Mouse (Mus musculus) forebrain, embryonic 14.5 days (tissue): Measurements from ENCODE around the gene Azgp1. TPM values are rescaled to one million over a fixed set of nuclear protein-coding genes. Genes with fewer than 3 reads are reported as not detected.
"Not testable (repeated sequence)": the region's sequence is repeated elsewhere in the genome, so short reads cannot be mapped to it uniquely, and the experiment has no call there.

Experiments used
- ATAC-seq: fragments of 200-750 bp; cut with Nextera tagmentation; 2 replicates; pipeline ENCODE4 v1.8.0; 2017; ENCODE audit warnings: mild to moderate bottlenecking, moderate library complexity
- DNase-seq: peaks from one replicate; pipeline ENCODE4 v3.0.0-alpha.2; 2015; ENCODE audit warnings: low spot score
- H3K27ac ChIP-seq: fragments of 300-500 bp; sonication (generic); 2 replicates; pipeline ENCODE4 v1.5.1; 2014; ENCODE audit warnings: low read depth, mild to moderate bottlenecking, control low read depth, low read length, moderate library complexity
- H3K27me3 ChIP-seq: fragments of 300-500 bp; sonication (generic); replicated peaks from 2 replicates; pipeline ENCODE4 v1.6.1; 2014; ENCODE audit warnings: low read length, control low read depth, mixed read lengths; ENCODE audit not compliant: control insufficient read depth, insufficient read depth
- H3K36me3 ChIP-seq: fragments of 300-500 bp; sonication (generic); 2 replicates; pipeline ENCODE4 v1.6.1; 2014; ENCODE audit warnings: low read length, control low read depth; ENCODE audit not compliant: control insufficient read depth, insufficient read depth
- H3K4me1 ChIP-seq: fragments of 300-500 bp; sonication (generic); 2 replicates; pipeline ENCODE4 v1.6.1; 2014; ENCODE audit warnings: antibody characterized with exemption, low read length, control low read depth; ENCODE audit not compliant: control insufficient read depth, insufficient read depth
- H3K4me2 ChIP-seq: fragments of 300-500 bp; sonication (generic); 2 replicates; pipeline ENCODE4 v1.6.1; 2014; ENCODE audit warnings: mild to moderate bottlenecking, control low read depth, low read length
- H3K4me3 ChIP-seq: fragments of 300-500 bp; sonication (generic); 2 replicates; pipeline ENCODE4 v1.5.1; 2014; ENCODE audit warnings: low read depth, low read length, control low read depth
- H3K9ac ChIP-seq: fragments of 300-500 bp; sonication (generic); 2 replicates; pipeline ENCODE4 v1.6.1; 2014; ENCODE audit warnings: mild to moderate bottlenecking, low read length, control low read depth, moderate library complexity
- H3K9me3 ChIP-seq: fragments of 300-500 bp; sonication (generic); replicated peaks from 2 replicates; pipeline ENCODE4 v1.6.1; 2016; ENCODE audit warnings: low read length, control low read depth, mixed read lengths; ENCODE audit not compliant: control insufficient read depth
- WGBS: fragments of 180-500 bp; shearing (Covaris S2); extraction: QIAGEN DNeasy Blood & Tissue Kit; methylation state at CpG from one replicate; pipeline ENCODE4 v1.1.7; 2014; 5-methylcytosine and 5-hydroxymethylcytosine counted together
- polyA plus RNA-seq: library from polyadenylated mRNA; unstranded; fragments of >200 nt; fragmentation: Nextera tagmentation; extraction: Ambion mirVana; gene quantifications from 2 replicates; pipeline ENCODE4 v1.2.1, GENCODE M21; 2014

The Azgp1 gene
- not detected in 2 replicates for polyA plus RNA-seq

DNA sequence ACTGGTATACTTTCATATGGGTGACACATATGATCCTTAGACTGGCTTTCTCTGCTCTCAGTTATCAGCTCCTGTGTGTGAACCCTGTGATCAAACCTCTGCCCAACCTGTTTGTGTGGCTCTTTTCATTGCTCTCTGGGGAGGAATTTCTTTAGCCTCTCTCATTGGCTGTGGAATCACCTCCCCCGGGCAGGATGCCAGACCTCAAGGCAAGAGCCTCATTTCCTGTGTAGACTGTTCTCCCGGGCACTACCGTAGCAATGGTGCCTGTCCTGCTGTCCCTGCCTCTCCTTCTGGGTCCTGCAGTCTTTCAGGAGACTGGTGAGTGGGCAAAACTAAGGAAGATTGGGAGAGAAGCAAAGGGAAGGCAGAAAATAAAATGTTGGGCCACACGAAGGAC is at the start of gene Azgp1:
Azgp1 (plus strand) TSS at position 221 of the 400 bp plus-strand sequence.
- no peak within 1 kb of the TSS for H3K9ac ChIP-seq
- no peak within 1 kb of the TSS for H3K4me2 ChIP-seq
- WGBS = 89% methylated on average over 4 of the region's 4 CpGs
- ATAC-seq (no peak), DNase-seq (no peak)
- no peaks in the 10 kb centered on the region for H3K9me3 ChIP-seq
- no peak within 1 kb of the TSS for H3K4me3 ChIP-seq
- H3K36me3 ChIP-seq = no peaks in the 10 kb centered on the region
- H3K27me3 ChIP-seq = no peaks in the 10 kb centered on the region
- H3K27ac ChIP-seq = no peak within 1 kb of the TSS
- no peaks in the 10 kb centered on the region for H3K4me1 ChIP-seq

- whole genome bisulfite sequencing = 66% methylated on average over 2 of the region's 2 CpGs
- DNase-seq, H3K36me3 ChIP-seq, H3K4me1 ChIP-seq, H3K9me3 ChIP-seq, H3K9ac ChIP-seq, H3K27ac ChIP-seq, H3K27me3 ChIP-seq, ATAC-seq, H3K4me2 ChIP-seq, H3K4me3 ChIP-seq: not testable (repeated sequence)
These were observed 47.4 kb upstream of the Azgp1 start for GRCm38 (mm10) chr5:137933934-137934333.

- Histone ChIP-seq H3K4me1 (no peaks in the 10 kb centered on the region), H3K4me2 (no peak overlapping the region), H3K9me3 (no peaks in the 10 kb centered on the region), H3K9ac (no peak overlapping the region), H3K27me3 (no peaks in the 10 kb centered on the region), H3K36me3 (no peaks in the 10 kb centered on the region), H3K27ac (no peak overlapping the region), H3K4me3 (no peak overlapping the region)
- no peak for ATAC-seq
- no peak for DNase-seq
- 89% methylated on average over 2 of the region's 2 CpGs for WGBS
These were observed 44.8 kb upstream of the Azgp1 start for GRCm38 (mm10) chr5:137936486-137936885.

DNA sequence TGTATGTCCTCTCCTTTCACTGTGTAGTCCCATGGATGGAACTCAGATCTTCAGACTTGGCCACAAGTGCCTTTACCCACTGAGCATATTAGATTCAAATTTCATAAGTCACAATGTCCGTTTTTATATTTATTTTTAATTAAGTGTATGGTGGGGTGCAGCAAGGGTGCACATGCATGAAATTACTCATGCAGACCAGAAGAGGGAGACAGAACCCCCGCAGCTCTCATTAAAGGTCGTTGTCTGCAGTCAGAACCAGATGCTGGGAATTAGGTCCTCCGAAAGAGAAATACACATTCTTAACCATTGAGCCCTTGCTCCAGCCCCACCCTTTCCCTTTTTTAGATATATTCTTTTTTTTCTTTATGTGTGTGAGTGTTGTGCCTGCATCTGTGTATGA is 44.1 kb upstream of the Azgp1 start:
- DNase-seq = no peak
- Histone ChIP-seq H3K36me3 (no peaks in the 10 kb centered on the region), H3K4me3 (no peak overlapping the region), H3K9me3 (no peaks in the 10 kb centered on the region), H3K27ac (no peak overlapping the region), H3K4me2 (no peak overlapping the region), H3K9ac (no peak overlapping the region), H3K4me1 (no peaks in the 10 kb centered on the region), H3K27me3 (no peaks in the 10 kb centered on the region)
- no peak for ATAC-seq
- WGBS = 66% methylated on average over 4 of the region's 4 CpGs

- Histone ChIP-seq H3K4me2 (no peak overlapping the region), H3K4me1 (no peaks in the 10 kb centered on the region), H3K27ac (no peak overlapping the region), H3K4me3 (no peak overlapping the region), H3K36me3 (no peaks in the 10 kb centered on the region), H3K27me3 (no peaks in the 10 kb centered on the region), H3K9ac (no peak overlapping the region), H3K9me3 (no peaks in the 10 kb centered on the region)
- ATAC-seq (no peak), DNase-seq (no peak)
- 87% methylated on average over 4 of the region's 4 CpGs for WGBS
These were observed 40.4 kb upstream of the Azgp1 start for GRCm38 (mm10) chr5:137940948-137941347.

GRCm38 (mm10) chr5:137943133-137943532 is 38.2 kb upstream of the Azgp1 start:
- 83% methylated on average over 1 of the region's 1 CpGs for WGBS
- ATAC-seq = no peak
- H3K27ac ChIP-seq = no peak overlapping the region

DNA sequence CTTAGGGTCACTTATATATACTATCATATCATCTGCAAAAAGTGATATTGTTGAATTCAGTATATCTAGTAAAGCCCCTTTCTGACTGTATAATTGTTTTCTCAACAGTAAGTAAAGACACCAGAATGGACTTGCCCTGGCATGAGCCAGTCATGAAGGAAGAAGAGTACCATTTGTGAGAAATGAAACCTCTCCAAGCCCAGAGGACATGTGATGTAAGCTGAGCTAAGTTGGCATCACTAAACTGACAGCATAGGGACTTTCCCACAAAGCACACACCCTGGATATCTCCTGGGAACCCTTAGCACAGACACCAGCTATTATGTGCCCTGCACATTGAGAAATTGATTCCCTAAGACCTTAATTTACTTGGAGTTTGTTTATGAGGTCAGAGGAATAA is 34.0 kb upstream of the Azgp1 start:
- no peak for ATAC-seq
- no peak for DNase-seq

More at GRCm38 (mm10) chr5:137943133-137943532, 38.2 kb upstream of the Azgp1 start:
- DNase-seq = no peak
- Histone ChIP-seq H3K9me3 (no peaks in the 10 kb centered on the region), H3K27me3 (no peaks in the 10 kb centered on the region), H3K36me3 (no peaks in the 10 kb centered on the region), H3K4me3 (no peak overlapping the region), H3K4me1 (no peaks in the 10 kb centered on the region), H3K9ac (no peak overlapping the region), H3K4me2 (no peak overlapping the region)

GRCm38 (mm10) chr5:137951218-137951617 is 30.1 kb upstream of the Azgp1 start:
- Histone ChIP-seq H3K9me3 (no peaks in the 10 kb centered on the region), H3K4me1 (no peaks in the 10 kb centered on the region), H3K27ac (no peak overlapping the region), H3K36me3 (no peaks in the 10 kb centered on the region), H3K9ac (no peak overlapping the region), H3K27me3 (no peaks in the 10 kb centered on the region), H3K4me3 (no peak overlapping the region), H3K4me2 (no peak overlapping the region)
- DNase-seq = no peak
- ATAC-seq = no peak
- WGBS = 49% methylated on average over 6 of the region's 6 CpGs

More for the DNA sequence above, 34.0 kb upstream of the Azgp1 start:
- H3K27ac ChIP-seq = no peak overlapping the region
- H3K9me3 ChIP-seq = no peaks in the 10 kb centered on the region
- H3K27me3 ChIP-seq = no peaks in the 10 kb centered on the region
- H3K4me2 ChIP-seq = no peak overlapping the region
- no peak overlapping the region for H3K9ac ChIP-seq
- H3K4me3 ChIP-seq = no peak overlapping the region
- no peaks in the 10 kb centered on the region for H3K36me3 ChIP-seq
- H3K4me1 ChIP-seq = no peaks in the 10 kb centered on the region

DNA sequence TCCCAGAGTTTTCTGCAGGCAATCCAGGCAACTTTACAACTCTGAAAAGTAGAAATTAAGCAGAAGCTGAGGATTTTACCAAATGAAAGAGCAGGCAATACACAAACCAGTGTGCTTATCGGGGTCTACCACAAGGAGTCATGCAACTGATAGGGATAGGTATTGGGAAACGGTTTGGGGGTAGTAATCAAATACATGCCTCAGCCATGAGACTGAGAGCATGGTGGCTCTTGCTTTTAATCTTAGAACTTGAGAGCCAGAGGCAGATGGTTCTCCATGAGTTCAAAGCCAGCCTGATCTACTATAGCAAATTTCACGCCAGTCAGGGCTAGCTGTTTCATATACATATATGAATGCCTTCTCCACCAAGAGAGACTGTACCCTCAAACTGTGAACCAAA is 24.9 kb upstream of the Azgp1 start:
- Histone ChIP-seq H3K36me3 (no peaks in the 10 kb centered on the region), H3K9ac (no peak overlapping the region), H3K27me3 (no peaks in the 10 kb centered on the region), H3K4me2 (no peak overlapping the region), H3K27ac (no peak overlapping the region), H3K4me1 (no peaks in the 10 kb centered on the region), H3K9me3 (no peaks in the 10 kb centered on the region), H3K4me3 (no peak overlapping the region)
- WGBS = 88% methylated on average over 3 of the region's 3 CpGs
- ATAC-seq = no peak
- DNase-seq = no peak
